Mouse (Mus musculus) CH12.LX (cell line): ENCODE measurements around the gene Hacd4.

Experiments used
- CHD2 ChIP-seq: IDR thresholded peaks from 2 replicates; pipeline ENCODE4 v1.6.1; 2011; ENCODE audit warnings: low read length, improper control_type of control experiment
- ETS1 ChIP-seq: conservative IDR thresholded peaks from 2 replicates; pipeline ENCODE4 v1.6.1; 2012; ENCODE audit warnings: low read depth, mild to moderate bottlenecking, inconsistent platforms, low read length, improper control_type of control experiment, moderate library complexity

- TF ChIP-seq ETS1, result no peak
- no peak for TF ChIP-seq CHD2
These were observed 40.1 kb upstream of the Hacd4 start for GRCm38 (mm10) chr4:88478809-88479186.
